Mouse (Mus musculus) urinary bladder, postnatal 14 days (tissue): ENCODE data around the gene Sdk1.

ENCODE experiments used
- DNase-seq: peaks from one replicate; pipeline ENCODE4 v3.0.0; 2021; ENCODE audit warnings: low spot score

Gene Sdk1

DNA sequence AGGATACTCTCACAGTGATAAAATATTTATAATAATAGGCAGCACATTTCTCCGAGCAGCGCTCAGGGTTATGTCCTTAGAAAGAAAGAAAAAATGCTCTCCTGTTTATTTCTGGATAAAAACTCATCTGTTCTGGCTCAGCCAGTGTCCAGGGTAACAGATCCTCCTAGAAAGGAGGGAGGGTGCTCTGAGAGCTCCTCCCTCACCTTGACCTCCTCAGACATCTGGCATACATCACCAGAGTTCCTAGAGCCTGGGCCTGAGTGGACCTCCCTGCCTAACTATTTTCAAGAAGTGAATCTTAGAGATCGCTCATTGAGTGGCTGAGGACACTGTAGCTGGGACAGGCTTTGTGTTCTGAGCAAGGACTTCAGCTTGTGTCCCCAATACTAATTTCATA, 760.7 kb downstream of the Sdk1 start:
- DNase-seq: no peak

DNA sequence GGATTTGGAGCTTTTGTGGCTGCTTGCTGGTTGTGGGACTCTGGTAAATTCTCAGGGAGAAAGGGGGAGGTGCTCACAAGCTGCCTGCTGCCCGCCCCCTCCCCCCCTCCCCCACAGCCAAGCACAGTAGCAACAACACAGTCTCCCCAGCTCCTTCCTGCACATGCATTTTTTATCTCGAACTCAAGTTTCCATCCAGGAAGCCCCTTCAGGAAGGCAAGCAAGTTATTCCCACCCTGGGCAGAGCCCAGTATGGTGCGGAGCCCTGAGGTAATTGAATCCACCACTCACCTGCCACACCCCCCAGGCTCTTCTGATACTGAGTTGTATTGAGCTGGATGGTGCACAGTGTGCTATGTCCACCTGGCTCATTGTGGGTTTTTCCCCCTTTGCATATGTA, 768.9 kb downstream of the Sdk1 start:
- no peak for DNase-seq

- no peak for DNase-seq
Measured at GRCm38 (mm10) chr5:142017001-142017400, 775.7 kb downstream of the Sdk1 start.

DNA sequence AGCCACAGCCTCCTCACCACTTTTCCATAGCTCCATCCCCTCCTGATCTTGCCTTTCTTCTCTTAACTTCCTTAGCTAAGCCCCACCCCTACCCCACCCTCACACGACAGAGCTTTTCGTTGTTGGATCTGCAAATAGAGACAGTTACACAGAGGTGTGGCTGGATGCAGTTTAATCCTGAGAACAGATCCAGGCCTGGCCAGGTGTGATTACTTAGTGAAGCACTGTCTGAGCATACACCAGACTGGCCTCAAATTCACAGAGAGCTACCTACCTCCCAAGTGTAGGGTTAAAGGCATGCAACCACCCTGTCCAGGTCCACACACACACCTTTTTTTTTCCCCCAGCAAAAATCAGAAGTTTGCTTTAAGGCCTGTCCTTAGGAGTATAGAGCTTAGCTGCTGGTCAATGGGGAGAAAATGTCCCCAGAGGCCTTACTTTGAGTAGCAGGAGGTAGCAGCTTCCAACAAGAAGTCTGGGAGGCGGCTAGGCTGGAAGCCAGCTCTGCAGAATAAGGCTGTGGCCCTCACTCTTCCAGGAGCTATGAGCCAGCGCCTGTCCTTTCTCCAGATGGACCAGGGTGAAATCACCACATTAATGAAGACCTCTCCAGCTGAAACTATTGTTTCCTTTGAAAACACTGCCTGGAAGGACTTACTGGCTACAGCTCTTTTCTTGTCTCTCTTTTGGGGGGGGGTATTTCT, 781.7 kb downstream of the Sdk1 start:
- peak; percentile 35 for DNase-seq

DNA sequence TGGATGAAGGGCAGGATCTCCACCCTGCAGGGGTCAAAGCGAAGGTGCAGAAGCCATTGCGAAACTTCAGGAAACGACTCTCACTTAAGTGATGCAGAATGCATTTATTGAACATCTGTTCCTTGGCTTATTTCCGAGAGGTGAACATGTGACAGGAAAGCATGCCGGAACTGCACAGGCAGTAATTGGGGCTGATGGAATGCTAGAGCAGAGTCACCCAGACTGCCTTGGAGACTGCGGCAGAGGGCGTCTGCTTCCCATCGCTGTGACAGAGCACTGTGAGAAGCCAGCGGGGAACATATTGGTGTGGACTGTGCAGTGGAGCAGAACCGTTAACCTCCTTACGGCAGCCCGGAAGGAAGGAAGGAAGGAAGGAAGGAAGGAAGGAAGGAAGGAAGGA, 783.2 kb downstream of the Sdk1 start:
- DNase-seq: peak; percentile 7

- no peak for DNase-seq
Measured at GRCm38 (mm10) chr5:142036536-142036935, 795.2 kb downstream of the Sdk1 start.

DNA sequence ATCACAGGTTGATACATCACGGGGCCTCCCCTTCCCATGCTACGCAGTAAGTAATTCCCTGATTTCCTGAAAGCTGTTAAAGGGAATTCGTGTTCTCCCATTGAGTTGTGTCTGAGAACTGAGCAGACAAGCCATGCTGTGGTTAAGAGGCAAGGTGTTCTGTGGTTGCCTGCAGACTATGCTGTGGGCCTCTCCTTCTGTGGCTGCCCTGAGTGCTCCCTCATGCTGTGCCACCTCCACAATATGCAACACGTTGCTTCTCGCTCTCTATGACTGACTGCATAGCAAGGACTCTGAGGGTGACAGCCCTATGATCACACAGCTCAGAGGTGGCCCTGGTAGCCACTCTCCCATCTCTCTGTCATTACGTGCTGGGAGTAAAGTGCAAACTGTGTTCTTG, 797.9 kb downstream of the Sdk1 start:
- no peak for DNase-seq

- no peak for DNase-seq
Measured at GRCm38 (mm10) chr5:142039891-142040530, 798.7 kb downstream of the Sdk1 start.

DNA sequence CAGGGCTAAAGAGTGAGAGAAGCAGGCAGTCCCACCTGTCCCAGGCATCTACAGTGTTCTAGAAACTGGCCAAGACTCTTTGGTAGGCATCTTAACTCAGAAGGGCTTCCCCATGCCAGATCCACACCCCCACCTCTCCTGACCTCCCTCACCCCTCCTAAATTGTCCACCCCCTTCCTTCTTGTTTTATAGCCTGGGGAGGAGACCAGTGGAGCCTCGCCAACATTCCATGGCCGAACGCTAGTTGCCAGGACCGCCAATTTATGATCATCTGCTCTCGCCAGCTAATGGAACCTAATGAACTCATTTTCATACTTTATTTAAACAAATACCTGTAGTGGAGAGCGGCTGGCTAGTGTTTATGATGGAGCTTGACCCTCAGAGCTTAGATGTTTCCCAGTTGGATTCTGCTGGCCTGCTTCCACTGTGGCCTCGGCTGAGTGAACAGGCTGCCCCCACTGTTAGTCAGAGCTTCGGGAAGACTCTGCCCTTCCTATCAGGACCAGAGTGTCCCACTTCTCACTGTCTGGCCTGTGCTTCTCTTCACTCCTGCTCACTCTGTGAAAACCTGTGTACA, 800.0 kb downstream of the Sdk1 start:
- DNase-seq: peak; percentile 32

DNA sequence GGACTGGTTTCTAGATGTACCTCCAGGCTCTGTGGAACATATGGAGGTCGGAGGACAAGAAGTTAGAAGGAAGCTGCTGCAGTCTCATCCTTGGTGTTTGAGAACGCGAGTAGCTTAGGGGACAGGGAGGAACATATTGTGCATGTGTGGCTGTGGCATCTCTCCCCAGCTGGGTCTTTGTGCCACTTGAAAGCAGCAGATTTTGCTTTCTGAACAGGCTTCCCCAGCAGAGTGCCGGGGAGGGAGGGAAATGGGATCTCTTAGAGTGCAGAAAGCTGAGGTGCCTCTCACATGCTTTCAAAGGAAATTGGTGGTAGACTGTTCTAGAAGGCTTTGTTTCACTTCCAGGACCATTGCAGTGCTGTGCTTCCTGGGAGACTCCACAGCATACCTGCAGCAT, 820.5 kb downstream of the Sdk1 start:
- DNase-seq: no peak

DNA sequence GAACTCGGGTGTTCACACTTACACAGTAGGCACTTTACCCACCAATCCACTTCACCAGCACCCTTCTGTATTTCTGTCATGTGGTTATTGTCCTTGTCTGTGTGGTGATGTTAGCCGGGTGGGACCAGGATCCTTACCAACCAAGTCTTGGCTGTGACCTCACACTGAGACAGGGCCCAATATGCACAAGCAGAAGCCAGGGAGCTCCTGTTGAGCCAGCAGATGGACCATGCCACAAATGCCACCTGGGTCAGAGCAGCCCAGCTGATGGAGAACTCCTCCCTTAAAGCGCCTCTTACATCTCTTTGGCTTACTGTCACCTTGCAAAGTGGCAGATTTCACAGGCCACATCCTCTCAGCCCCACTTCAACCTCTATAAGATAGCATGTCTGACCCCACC, 830.0 kb downstream of the Sdk1 start:
- no peak for DNase-seq

DNA sequence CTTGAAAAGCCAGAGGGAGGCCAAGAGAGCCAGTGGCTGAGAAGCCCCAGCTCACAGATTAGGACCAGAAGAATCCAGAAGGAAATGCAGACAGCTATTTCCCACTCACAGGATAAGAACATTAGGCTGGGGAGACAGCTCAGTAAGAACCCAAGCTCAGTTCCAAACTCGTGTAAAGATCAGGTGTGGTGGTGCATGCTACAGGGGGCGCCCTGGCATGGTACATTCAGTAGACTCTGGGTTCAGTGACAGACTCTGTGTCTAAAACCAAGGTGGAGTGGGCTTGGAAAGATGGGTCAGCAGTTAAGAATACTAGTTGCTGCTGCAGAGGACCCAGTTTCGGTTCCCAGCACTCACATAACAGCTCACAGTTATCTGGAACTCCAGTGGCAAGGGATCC, 832.6 kb downstream of the Sdk1 start:
- DNase-seq: no peak

DNA sequence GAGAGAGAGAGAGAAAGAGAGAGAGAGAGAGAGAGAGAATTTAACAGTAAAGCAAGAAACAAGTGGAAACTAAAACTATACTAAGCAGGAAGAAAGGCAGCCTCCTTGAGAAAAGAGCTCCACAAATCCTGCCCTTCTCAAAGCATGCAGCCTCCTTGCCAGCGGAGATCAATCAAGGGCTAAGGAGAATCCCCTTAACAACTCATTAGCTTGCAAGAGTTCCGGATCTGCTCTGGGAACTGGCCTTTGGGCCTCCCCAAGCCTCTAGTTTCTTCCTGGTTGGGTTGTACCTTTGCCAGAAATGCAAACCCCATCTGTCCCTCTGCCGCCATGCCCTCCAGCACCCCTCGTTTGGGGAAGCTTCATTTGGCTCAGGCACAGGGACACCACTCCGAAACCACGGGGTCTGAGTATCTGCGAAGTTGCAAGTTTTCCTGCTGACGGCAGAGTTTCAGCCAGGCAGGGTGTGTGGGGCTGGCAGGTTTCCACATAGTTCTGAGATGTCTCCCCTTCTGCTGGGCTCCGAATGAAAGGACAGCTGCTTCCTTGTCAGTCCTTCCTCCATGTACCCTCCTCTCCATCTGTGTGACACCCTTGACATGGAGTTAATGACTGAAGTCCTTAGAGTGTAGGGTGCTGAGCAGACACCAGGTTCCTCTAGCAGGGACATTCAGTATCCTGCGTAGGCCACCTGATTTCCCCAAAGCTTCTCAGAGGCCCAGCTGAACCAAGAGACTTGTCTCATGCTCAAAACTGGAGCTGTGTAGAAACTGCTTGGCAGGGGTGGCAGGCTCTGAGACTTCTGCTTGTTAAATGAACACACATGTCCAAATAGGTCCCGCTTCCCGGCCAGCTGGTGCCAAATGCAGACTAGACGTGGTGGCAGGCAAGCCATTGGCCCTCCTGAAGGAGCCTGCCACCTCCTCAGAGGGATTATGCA, 833.5 kb downstream of the Sdk1 start:
- DNase-seq: peak; percentile 52

- DNase-seq: no peak
Measured at GRCm38 (mm10) chr5:142080661-142081060, 839.4 kb downstream of the Sdk1 start.

DNA sequence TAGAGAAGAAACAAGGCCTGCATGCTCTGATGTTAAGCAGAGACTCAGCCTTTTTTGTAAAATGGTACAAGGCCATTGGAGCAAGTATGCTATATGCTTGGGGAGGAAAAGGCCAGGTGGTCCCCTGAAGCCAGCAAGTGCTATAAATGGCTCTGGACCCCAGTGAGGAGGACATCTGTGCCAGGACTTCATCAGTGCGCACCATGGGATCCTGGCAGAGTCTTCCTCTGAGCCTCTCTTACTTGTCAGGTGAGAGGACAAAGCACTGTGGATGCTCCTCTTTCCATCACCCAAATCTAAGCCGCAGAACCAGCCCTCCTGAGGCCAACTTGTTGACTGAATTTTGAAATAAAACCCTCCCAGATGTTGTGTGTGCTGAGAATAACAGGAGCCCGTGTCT, 839.8 kb downstream of the Sdk1 start:
- DNase-seq: no peak

DNA sequence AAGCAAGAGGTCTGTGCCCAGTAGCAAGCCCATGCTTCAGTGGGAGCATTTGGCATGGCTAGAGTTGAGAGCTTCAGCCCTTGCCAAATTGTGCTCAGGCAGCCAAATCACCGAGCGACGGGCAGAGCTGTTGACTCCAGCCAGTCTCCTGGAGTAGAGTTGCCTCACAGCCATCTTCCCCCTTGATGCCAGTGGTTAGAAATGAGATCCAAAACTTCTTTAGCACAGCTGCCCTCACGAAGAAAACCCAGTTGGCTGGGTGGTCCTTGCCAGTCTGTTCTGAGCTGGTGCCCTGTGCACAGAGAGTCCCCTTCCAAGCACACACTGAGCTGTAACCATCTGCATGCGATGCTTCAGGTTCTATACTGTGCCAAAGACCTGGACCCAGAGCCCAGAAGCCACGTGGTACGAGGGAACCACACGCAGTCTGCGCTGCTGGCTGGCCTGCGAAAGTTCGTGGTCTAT, 855.1 kb downstream of the Sdk1 start:
- DNase-seq: no peak

DNA sequence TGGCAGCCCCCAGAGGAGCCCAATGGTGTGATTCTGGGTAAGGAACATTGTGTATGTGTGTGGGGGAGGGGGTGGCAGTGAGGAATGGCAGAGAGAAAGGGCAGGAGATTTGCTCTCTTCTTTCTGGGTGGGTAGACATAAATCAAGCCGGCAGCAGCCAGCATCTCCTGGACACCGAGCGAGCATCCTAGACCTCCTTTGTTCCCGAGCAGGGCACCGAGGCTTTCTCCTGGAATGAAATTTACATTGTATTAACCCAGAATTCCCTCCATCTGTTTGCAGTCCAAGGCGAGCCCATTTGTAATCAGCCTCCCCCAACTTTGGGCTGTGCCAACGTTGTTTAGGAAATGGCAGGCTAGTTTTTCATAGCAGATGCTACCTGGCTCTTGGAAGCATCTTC, 858.9 kb downstream of the Sdk1 start:
- DNase-seq: no peak

DNA sequence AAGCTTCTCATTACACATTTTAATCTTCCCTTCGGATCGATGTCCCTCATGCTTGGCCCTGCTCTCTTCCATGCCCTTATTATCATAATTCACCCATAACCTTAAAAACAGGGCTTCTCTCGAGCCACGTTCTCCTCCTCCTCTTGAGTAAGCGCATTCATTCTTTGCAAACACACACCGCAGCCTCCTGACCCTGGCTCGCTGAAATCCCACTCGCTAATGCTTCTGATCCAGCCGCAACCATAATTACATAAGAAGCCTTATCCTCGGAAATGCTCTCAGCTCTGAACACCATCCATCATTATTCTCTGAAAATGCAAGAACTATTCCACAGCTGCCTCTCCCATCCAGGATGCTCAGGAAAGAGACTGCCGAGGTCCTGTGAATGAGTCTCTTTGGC, 866.1 kb downstream of the Sdk1 start:
- DNase-seq: no peak

GRCm38 (mm10) chr5:142111989-142112388, 870.7 kb downstream of the Sdk1 start:
- DNase-seq: no peak

- no peak for DNase-seq
Measured at GRCm38 (mm10) chr5:142113210-142114175, 872.2 kb downstream of the Sdk1 start.

- DNase-seq: no peak
Measured at GRCm38 (mm10) chr5:142127779-142128178, 886.5 kb downstream of the Sdk1 start.
